ENCODE assay signal across 10 mouse cellular contexts in the genomic region with DNA sequence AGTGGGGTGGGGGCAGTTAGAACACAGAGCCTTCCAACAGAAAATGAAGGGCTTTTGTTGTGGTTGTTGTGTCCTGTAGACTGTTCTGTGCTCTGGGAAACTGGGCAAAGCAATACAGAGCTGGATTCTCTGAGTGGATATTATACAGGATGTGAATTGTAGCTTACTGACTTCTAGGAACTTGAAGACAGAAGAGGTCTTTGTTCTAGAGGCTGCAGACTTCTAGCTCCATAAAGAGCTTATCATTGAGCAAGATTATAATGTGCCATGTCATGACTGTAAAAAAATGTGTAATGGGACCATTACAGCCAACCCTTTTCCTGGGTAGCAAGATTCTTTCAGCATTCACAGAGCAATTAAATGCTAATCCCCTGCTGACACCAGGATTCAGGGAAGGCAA. TPM values are rescaled to one million over a fixed set of nuclear protein-coding genes. Genes with fewer than 3 reads are reported as not detected.
DNase-seq lines count a peak whose midpoint lies in the region; ATAC-seq and TF ChIP-seq lines count a peak whose summit lies in the region.
"Had no signal": no experiment of that assay in that cellular context is flagged by ENCODE, and none has a peak within 500 bp of the region (broad histone marks: within the 10 kb centered on the region; RNA-seq: fewer than 3 reads in every experiment).

No protein-coding gene starts in this region.

- H3K27ac ChIP-seq in heart, adult 2 months = peak overlapping the region; percentile 46
- 0 out of 2 replicates have a peak overlapping the region, but pooled peaks have one; percentile 4 for H3K27ac ChIP-seq in neural tube, embryonic 11.5 days (ENCODE audit: low read depth, low read length)
- H3K27ac ChIP-seq in neural tube, embryonic 15.5 days (replicated peaks) = no peak overlapping the region
- peak overlapping the region; percentile 80 for H3K27ac ChIP-seq in intestine, postnatal 0 days (ENCODE audit: low read depth, low read length)
- peak overlapping the region; percentile 33; the same call in 1 of the 2 replicates for H3K27ac ChIP-seq in stomach, embryonic 15.5 days

- intact Hi-C loops in heart, adult 2 months (cut with DNase I) = no loop called here

- no peak for TF ChIP-seq POLR2A in heart, adult 2 months (IDR thresholded peaks at IDR 0.05; ENCODE audit: insufficient read depth, low read depth, low read length)

- H3K9me3 ChIP-seq in neural tube, embryonic 11.5 days (ENCODE audit: control insufficient read depth, low read length) = no peaks in the 10 kb centered on the region
- no peaks in the 10 kb centered on the region for H3K9me3 ChIP-seq in neural tube, embryonic 15.5 days (replicated peaks)
- H3K9me3 ChIP-seq in intestine, postnatal 0 days (ENCODE audit: control insufficient read depth) = no peaks in the 10 kb centered on the region
- no peaks in the 10 kb centered on the region for H3K9me3 ChIP-seq in stomach, embryonic 15.5 days

- no peak overlapping the region for H3K4me2 ChIP-seq in neural tube, embryonic 11.5 days (ENCODE audit: low read depth)
- H3K4me2 ChIP-seq in neural tube, embryonic 15.5 days = no peak overlapping the region
- no peak overlapping the region for H3K4me2 ChIP-seq in intestine, postnatal 0 days (replicated peaks; ENCODE audit: low read depth)
- no peak overlapping the region for H3K4me2 ChIP-seq in stomach, embryonic 15.5 days

- no peaks in the 10 kb centered on the region for H3K27me3 ChIP-seq in heart, adult 2 months (ENCODE audit: control insufficient read depth, insufficient read depth, low read length)
- H3K27me3 ChIP-seq in neural tube, embryonic 11.5 days (ENCODE audit: control insufficient read depth, insufficient read depth, low read length) = no peaks in the 10 kb centered on the region
- no peaks in the 10 kb centered on the region for H3K27me3 ChIP-seq in neural tube, embryonic 15.5 days (replicated peaks)
- no peaks in the 10 kb centered on the region for H3K27me3 ChIP-seq in intestine, postnatal 0 days (replicated peaks; ENCODE audit: control insufficient read depth, insufficient read depth, low read length)
- no peaks in the 10 kb centered on the region for H3K27me3 ChIP-seq in stomach, embryonic 15.5 days (replicated peaks)

- no peak overlapping the region for H3K4me3 ChIP-seq in heart, adult 2 months
- no peak overlapping the region for H3K4me3 ChIP-seq in neural tube, embryonic 11.5 days (ENCODE audit: low read depth, low read length)
- no peak overlapping the region for H3K4me3 ChIP-seq in neural tube, embryonic 15.5 days (replicated peaks)
- no peak overlapping the region for H3K4me3 ChIP-seq in intestine, postnatal 0 days (ENCODE audit: low read depth, low read length)
- no peak overlapping the region for H3K4me3 ChIP-seq in stomach, embryonic 15.5 days (replicated peaks)
- H3K4me3 ChIP-seq: myocyte had no signal

- DNase-seq in heart, adult 2 months = no peak
- no peak for DNase-seq in heart, adult 11 months
- DNase-seq in neural tube, embryonic 11.5 days (ENCODE audit: low spot score) = no peak
- DNase-seq in urinary bladder, postnatal 14 days (ENCODE audit: low spot score) = no peak
- no peak for DNase-seq in frontal cortex, postnatal 36 days (ENCODE audit: low spot score in 2 of 2)

- H3K9ac ChIP-seq in heart, adult 2 months (ENCODE audit: low read depth, low read length) = no peak overlapping the region
- no peak overlapping the region for H3K9ac ChIP-seq in neural tube, embryonic 11.5 days (ENCODE audit: low read length)
- H3K9ac ChIP-seq in neural tube, embryonic 15.5 days (replicated peaks) = no peak overlapping the region
- no peak overlapping the region for H3K9ac ChIP-seq in intestine, postnatal 0 days (ENCODE audit: low read depth, low read length)
- H3K9ac ChIP-seq in stomach, embryonic 15.5 days = no peak overlapping the region

- H3K4me1 ChIP-seq in heart, adult 2 months (ENCODE audit: control insufficient read depth, insufficient read depth, low read length) = peaks cover 9% of the 10 kb centered on the region
- no peaks in the 10 kb centered on the region for H3K4me1 ChIP-seq in neural tube, embryonic 11.5 days (ENCODE audit: control insufficient read depth, insufficient read depth, low read length)
- H3K4me1 ChIP-seq in neural tube, embryonic 15.5 days = peaks cover 48% of the 10 kb centered on the region
- H3K4me1 ChIP-seq in intestine, postnatal 0 days (replicated peaks; ENCODE audit: control insufficient read depth, insufficient read depth, low read length) = peaks cover 11% of the 10 kb centered on the region
- H3K4me1 ChIP-seq in stomach, embryonic 15.5 days = peaks cover 20% of the 10 kb centered on the region; the same call in 1 of the 2 replicates

- no peak for TF ChIP-seq EP300 in heart, adult 2 months (IDR thresholded peaks at IDR 0.05; ENCODE audit: insufficient read depth, low read depth, low read length)

- H3K79me2 ChIP-seq in heart, adult 2 months (replicated peaks; ENCODE audit: control insufficient read depth, insufficient read depth, low read length) = no peaks in the 10 kb centered on the region

- no peak for ATAC-seq in neural tube, embryonic 11.5 days (ENCODE audit: insufficient read depth, low FRiP score, low TSS enrichment)
- no peak for ATAC-seq in neural tube, embryonic 15.5 days (ENCODE audit: low FRiP score)
- peak; percentile 93 for ATAC-seq in intestine, postnatal 0 days
- peak; percentile 70; the same call in 1 of the 2 replicates for ATAC-seq in stomach, embryonic 15.5 days (ENCODE audit: insufficient read depth, low FRiP score, low read depth)
- ATAC-seq: CD4-positive, CD25-positive, alpha-beta regulatory T cell, adult 4 months had no signal

- H3K36me3 ChIP-seq in heart, adult 2 months (ENCODE audit: control insufficient read depth, insufficient read depth, low read length) = peaks cover 7% of the 10 kb centered on the region
- 0 out of 2 replicates have a peak, but pooled peaks cover 2% of the 10 kb centered on the region for H3K36me3 ChIP-seq in neural tube, embryonic 11.5 days (ENCODE audit: control insufficient read depth, insufficient read depth, low read length)
- no peaks in the 10 kb centered on the region for H3K36me3 ChIP-seq in neural tube, embryonic 15.5 days
- no peaks in the 10 kb centered on the region for H3K36me3 ChIP-seq in intestine, postnatal 0 days (ENCODE audit: control insufficient read depth, insufficient read depth)
- H3K36me3 ChIP-seq in stomach, embryonic 15.5 days = no peaks in the 10 kb centered on the region

- no peak for TF ChIP-seq CTCF in heart, adult 2 months (IDR thresholded peaks at IDR 0.05)
- no peak for TF ChIP-seq CTCF in intestine, postnatal 0 days (IDR thresholded peaks at IDR 0.05; ENCODE audit: low read depth)

RNA-seq across cellular contexts. Expression of a gene that starts 26.9 kb away (rescaled TPM):
- total RNA-seq in heart, adult 2 months (2021) = 10 to 100 TPM; 12.3 to 13.4 TPM
- polyA plus RNA-seq in heart, adult 2 months (2012; rRNA removed) = 4.8 and 7.5 TPM in 2 replicates
- polyA plus RNA-seq in neural tube, embryonic 11.5 days (2014; fragmentation: Nextera tagmentation; extraction: Ambion mirVana) = 20.5 and 21.1 TPM in 2 replicates
- 9.9 and 10.7 TPM in 2 replicates for polyA plus RNA-seq in neural tube, embryonic 15.5 days (2015; fragmentation: Nextera tagmentation; extraction: Ambion mirVana)
- polyA plus RNA-seq in intestine, postnatal 0 days (2015; fragmentation: Nextera tagmentation; extraction: Ambion mirVana) = 4.4 and 4.6 TPM in 2 replicates
- polyA plus RNA-seq in stomach, embryonic 15.5 days (2015; fragmentation: Nextera tagmentation; extraction: Ambion mirVana) = 12.5 and 14.0 TPM in 2 replicates

RNA-seq across cellular contexts. Expression of a gene that starts 56.7 kb away (rescaled TPM):
- total RNA-seq in heart, adult 2 months (2021) = 10 to 100 TPM; 34.1 to 43.7 TPM
- 32.5 and 43.5 TPM in 2 replicates for polyA plus RNA-seq in heart, adult 2 months (2012; rRNA removed)
- polyA plus RNA-seq in neural tube, embryonic 11.5 days (2014; fragmentation: Nextera tagmentation; extraction: Ambion mirVana) = 88.8 and 98.4 TPM in 2 replicates
- polyA plus RNA-seq in neural tube, embryonic 15.5 days (2015; fragmentation: Nextera tagmentation; extraction: Ambion mirVana) = 92.0 and 93.1 TPM in 2 replicates
- 155 and 156 TPM in 2 replicates for polyA plus RNA-seq in intestine, postnatal 0 days (2015; fragmentation: Nextera tagmentation; extraction: Ambion mirVana)
- 121 and 130 TPM in 2 replicates for polyA plus RNA-seq in stomach, embryonic 15.5 days (2015; fragmentation: Nextera tagmentation; extraction: Ambion mirVana)

Comparison
In these comparisons a context has a peak if more than half of its experiments do, and no peak if none do; other contexts are left out.
1. ATAC-seq: peak in intestine, postnatal 0 days (single experiment) and stomach, embryonic 15.5 days (single experiment); none in neural tube, embryonic 11.5 days (single experiment) and neural tube, embryonic 15.5 days (single experiment).